Mouse (Mus musculus) erythroblast, embryonic 14.5 days (primary cell): ENCODE results near the gene Cd151.

Experiments used
- GATA1 ChIP-seq: IDR thresholded peaks from 2 replicates; pipeline ENCODE4 v1.6.1; 2012; ENCODE audit warnings: low read length, inconsistent platforms, mixed read lengths
- TAL1 ChIP-seq: IDR thresholded peaks from 3 replicates; pipeline ENCODE4 v1.6.1; 2012; ENCODE audit warnings: low read length, inconsistent platforms, mixed read lengths

- TF ChIP-seq TAL1 (no peak), GATA1 (no peak)
These were observed 40.1 kb upstream of the Cd151 start for GRCm38 (mm10) chr7:141426948-141427730.
